Mouse (Mus musculus) liver (tissue): ENCODE measurements at regions not wholly inside any gene's neighbourhood (a gene's known extent, or its start where the extent isn't known, plus 50 kb on each side); places are given as distances from the start of the nearest gene placed in this dataset.

Experiments
- DNase-seq: peaks from one replicate; pipeline ENCODE4 v3.0.0-alpha.2; 2020; ENCODE audit warnings: mixed read lengths

DNA sequence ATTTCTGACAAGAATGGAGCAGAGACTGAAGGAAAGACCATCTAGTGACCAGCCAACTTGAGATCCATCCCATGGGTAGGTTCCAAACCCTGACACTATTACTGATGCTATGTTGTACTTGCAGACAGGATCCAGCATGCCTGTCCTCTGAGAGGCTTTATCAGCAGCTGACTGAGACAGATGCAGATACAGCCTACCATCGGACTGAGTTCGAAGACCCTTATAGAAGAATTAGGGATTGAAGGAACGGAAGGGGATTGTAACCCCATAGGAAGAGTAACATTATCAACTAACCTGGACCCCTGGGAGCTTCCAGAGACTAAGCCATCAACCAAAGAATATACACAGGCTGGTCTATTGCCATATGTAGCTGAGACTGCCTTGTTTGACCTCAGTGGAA is 183.1 kb upstream of the Adcy2 start:
- no peak for DNase-seq

DNA sequence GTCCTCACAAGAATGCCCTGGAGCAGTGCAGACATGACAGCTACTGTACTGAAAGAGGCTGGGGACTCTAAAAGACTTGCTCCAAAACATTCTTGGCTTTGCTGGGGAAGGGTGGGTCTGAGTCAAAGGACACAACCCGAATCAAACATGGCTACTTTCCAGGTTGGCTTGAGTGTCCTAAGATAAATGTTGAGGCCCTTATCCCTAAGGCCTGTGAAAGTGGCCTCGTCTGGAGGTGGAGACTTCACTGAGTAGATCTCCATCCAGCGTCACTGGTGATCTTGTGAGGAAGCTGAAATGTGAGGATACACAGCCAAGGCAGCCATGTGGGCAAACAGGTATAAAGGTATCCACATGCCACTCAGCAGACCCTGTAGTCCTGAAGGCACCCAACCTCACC is 191.3 kb upstream of the Adcy2 start:
- no peak for DNase-seq

DNA sequence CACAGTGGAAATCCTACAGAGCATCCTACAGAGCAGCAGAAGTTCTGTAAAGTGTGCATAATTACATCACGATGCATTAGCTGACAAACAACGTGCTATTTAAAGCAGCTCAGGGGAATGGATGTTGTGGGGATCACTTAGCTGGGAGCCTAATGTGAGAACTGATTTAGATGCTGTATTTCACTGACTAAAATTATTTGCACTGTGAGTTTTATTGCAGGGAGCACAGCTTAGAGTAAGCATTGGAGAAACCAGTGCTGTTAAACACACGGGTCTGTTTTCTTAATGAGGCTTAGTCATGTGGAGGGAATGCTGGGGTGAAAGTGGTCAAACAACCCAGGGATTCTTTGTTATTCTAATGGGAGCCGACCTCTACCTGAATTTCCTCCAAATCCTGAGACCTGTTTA is 197.1 kb upstream of the Adcy2 start:
- no peak for DNase-seq

DNA sequence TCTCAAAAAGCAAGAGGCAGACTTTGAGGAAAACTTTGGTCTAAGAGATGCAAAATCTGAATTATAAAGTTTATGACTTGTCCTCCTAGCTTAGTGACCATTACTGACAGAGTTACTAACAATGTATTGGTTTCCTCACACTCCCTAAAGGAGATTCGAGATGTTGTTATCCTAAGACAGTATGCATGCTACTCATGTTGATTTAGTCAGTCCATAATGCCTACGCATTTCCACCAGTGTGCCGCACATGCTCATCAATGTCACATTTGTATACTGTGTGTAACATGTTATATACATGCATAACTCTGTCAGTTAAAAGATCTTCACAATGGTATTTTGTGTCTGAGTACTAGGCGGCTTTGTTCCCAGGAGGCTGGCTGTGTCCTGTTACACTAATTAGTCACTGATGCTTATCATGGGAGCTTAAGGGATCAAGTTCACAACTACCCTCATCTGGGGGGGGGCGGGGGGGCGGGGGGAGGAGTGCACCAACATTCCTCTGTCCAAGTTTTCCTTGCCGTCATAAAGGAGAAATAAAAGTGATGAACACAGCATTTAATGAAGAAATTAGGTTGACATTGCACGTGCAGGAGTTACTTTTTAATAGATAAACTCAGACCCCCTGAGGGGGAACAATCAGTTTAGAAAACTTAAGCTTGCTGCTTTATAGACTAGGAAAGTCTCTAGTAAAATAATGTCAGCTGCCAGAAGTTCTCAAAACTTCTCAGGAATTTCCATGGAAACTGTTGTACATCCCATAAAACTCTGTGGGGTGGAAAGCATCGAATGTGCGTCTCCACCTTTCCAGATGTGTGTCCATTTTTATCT is 208.6 kb upstream of the Adcy2 start:
- no peak for DNase-seq

DNA sequence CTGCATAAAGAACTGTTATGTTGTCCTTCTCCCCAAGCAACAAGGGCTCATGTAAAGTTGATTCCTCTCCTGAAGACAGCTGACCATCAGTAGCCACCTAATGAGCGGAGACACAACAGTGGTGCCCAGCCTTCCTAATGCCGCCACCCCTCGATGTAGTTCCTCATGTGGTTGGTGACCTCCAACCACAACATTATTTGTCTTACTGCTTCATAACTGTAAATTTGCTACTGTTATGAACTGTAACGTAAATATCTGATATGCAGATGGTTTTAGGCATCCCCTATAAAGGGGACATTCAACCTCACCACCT is 209.2 kb upstream of the Adcy2 start:
- no peak for DNase-seq

DNA sequence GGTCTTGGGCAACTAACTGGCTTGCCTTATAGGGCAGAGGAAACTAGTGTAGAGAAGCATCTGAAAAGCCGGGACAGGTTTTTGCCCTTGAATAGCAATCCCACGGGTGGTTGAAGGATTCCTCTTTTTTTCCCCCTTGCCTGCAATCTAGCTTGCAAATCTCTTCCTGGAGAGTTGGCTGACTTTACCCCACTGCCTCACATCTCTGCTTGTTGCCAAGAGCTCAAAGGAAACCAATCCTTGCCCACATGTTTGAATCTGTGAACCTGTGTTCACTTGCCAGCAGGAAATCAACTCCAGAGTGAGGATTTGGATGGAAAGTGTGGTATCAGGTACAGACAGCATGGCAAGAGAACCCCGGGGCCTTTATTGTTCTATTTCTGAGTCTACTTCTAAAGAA is 217.2 kb upstream of the Adcy2 start:
- no peak for DNase-seq

DNA sequence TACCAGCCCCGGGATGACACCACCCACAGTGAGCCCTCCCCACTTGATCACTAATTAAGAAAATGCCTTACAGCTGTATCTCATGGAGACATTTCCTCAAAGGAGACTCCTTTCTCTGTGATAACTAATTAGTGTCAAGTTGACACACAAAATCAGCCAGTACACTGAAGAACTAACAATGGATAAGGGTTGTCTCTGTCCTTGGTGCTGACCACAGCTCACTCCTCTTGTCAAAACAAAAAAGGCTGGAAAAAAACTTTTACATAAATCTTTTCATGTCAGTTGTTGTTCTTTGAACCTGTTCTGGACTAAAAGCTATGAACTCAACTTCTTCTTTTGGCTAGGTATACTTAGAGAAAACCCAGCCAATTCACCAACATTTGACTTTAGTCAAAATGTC is 221.1 kb upstream of the Adcy2 start:
- no peak for DNase-seq

DNA sequence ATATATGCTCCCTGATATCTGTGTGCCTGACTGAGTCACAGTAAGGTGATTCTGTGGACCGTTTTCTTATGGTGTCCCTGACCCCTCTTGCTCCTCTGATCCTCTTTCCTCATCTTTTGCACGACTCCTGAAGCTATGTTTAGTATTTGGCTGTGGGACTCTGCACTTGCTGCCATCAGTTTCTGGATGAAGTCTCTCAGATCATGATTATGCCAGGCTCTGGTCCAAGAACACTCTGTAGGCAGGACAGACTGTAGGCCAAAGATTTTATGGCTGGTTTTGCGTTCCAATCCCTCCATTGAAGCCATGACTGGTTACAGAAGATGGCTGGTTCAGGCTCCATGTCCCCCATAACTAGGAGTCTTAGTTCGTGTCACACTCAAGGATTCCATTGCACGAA is 227.2 kb upstream of the Adcy2 start:
- DNase-seq: no peak

DNA sequence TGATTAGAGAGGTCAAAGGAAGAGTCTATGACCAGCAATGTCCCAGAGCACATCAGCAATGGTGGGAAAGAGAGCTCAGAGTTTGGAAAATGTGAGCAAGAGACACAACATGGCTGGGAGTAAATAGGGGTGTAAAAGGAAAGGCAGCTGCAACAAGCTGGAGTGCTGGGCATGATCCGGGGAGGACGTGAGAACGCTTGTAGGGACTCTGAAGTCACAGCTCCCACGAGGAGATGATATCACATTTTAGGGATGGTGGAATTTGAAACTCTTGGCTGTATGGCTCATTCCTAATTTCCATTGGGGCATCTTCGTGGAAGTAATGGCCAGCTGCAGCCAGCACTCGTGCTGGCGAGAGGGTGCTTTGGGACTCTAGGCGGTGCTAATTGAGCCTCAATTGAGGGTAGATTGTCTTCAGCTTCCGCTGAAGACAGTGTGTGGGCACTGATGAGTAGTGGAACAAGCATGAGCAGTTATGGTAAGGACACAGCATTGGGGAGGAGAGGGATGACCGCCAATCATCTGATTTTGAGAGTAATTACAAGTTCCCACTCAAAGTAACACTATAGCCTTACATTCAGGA is 231.1 kb upstream of the Adcy2 start:
- no peak for DNase-seq

DNA sequence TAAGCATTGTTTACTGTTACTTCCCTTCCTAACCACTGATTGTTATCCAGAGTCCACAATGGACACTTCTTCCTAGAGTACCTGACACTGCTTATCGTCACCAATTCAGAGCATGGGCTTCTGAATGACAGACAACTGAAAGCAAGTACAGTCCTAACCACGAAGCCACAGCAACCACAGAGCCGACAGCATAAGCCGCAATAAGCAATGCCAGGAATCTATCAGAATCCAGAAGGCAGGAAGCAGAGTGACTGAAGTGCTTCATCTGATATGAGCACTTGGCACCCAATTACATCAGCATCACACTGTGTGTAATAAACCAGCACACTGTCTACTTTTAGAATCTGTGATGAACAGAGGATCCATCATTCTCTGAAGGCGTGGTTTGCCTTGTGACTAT is 237.0 kb upstream of the Adcy2 start:
- no peak for DNase-seq

DNA sequence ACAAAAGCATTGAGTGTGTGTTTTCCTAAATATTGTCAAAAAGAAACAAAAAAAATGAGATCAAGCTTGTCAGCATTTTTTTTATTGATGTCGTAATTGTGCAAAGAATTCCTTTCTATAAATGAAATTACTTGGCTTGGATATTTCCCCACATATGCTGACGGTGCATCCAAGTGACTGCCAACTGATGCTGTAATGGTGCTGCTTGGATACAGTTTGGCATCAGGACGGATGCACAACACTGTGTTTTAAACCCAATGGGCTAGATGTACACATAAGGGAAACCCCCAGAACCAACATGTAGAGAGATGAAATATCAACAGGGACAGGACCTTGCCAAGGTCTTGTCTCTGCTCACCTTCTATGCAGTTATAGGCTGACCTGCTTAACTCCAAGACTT is 238.6 kb upstream of the Adcy2 start:
- DNase-seq: no peak

DNA sequence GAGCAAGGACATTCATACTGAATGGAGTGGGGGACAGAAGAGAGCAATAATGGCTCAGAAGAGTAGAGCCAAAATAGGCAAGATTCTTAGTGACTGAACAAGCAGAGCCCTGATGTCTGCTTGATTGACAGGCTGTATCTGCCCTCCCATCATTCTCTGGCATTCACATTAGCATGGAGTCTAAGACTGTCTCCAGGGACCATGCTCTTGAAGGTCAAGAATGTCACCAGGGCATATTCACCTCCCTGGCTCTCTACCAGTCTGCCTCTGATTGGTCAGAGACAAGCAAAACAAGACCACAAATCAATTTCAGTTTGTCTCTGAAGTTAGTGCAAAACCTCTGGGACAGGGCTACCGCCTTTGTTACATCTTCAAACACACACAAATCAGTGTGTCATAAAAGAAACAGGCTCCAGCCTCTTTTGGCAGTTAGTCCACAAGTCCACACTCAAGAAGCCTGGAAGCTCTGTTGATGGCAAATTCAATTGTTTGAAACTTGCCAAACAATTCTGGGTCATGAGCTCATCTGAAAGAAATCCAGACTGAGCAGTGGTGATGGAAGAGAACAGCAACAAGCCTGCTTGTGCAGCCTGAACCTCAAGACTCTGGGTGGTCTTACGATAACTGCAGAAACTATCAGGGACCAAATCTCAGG is 240.0 kb upstream of the Adcy2 start:
- DNase-seq: no peak

DNA sequence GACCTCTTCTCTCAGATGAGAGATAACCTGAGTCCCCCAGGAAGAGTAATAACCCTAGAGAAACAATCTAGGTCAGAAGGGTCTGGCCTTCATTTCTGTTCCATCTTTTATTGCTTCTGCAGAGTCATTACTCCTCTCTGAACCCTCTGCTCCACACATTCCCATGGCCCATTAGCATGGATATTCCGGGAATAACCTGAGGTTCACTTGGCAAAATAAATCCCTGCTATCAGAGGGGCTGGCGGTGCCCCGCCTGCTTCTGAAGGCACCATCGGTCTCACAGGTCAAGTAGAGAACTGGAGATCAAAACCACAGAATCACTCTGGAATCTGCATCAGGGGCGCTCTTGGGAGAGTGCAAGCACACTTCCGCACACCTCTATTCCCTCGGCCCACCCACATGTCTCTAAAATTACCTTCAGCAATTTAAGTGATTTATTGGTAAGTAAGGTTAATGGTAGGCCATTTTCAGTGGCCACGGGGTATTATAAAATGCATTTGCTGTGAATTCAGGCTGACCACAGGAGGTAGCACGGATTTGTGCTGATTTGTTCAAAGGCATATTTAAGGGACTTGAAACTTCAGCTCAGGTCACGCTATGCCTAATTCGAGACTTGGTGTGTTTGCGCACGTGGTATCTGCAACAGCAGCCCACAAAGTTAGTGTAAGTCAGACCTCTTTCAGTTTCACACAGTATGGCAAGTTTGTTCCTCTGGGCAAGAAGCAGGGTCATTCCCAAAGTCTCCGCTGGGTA is 243.4 kb upstream of the Adcy2 start:
- DNase-seq: no peak

DNA sequence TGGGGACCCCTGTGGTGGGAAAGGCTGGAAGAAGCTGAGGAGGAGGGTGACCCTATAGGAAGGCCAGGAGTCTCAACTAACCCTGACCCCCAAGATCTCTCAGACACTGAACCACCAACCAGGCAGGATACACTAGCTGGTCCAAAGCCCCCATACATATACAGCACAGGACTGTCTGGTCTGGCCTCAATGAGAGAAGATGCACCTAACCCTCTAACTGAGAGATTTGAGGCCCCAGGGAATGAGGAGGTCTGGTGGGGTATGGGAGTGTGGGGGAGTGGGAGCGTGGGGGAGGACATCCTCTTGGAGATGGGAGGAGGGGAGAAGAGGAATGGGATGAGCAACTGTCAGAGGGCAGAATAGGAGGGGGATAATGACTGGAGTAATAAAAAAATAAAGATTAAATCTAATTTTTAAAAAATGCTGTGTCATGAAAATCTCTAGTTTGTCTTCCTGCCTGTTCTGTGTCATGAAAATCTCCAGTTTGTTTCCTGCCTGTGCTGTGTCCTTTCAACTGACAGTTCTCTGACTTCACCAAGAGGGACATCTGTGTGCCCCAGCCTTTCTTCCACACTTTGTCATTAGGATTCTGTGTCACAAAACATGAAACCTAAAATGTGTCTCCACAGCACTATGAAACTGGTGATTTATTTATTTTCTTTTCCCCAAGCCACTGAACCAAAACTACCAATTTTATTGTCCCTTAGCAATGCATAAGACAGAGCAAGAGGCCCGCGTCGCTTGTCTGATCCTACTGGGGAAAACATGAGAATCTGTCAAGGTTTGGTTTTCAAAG is 251.2 kb upstream of the Adcy2 start:
- DNase-seq: no peak

DNA sequence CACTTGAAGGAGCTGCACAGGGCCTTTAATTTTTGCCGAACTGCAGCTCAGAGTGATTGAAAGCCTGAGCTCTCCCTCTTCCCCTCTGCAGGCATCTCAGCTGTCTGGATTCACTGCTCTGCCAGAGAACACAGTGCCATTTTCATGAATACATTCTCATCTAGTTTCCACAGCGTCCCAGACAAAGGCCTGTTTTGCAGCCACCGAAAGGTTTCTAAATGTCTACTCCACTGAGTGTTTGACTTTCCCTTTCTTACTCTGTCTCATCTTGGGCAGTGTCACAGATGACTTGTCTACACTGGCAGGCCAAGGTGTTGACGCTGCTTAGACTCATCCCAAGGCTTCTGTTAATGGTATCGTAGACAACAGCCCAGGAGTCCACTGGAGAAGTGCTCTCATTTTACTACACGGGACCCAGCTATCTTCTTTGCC is 251.8 kb upstream of the Adcy2 start:
- DNase-seq: no peak

DNA sequence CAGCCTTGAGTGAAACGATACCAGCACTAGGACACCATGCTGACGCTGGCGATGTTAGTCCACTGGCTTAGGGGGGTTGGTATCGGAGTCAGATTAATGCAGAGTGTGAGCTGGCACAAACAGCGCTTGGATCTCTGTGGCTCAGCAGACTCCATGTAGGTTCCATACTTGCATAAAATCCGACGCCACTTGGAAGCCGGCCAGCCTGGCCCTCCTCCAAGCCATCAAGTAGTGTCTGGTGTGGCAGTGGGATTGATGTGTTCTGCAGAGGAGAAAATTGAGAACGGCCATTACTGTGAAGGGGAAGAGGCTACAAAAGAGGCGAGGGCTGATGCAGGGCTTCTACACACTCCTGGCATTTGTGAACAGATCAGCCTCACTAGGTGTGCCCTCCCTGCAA is 253.0 kb upstream of the Adcy2 start:
- no peak for DNase-seq

DNA sequence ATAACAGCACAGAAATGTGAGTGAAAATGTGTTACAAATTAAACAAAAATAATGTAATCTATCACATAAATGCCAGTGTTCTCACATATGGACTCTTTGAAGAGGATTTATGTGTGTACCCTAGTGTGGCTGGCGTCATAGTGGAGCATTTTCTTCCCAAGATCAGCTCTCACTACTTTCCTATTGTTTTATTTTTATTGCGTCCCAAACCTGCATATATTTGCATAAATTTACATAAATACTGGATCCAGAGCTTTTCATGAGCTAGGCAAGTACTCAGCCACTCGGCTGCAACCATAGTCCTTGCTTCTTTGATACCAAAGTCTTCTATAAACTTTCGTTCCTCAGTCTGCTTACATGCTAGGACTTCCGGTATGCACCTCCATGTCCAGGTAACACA is 261.1 kb upstream of the Adcy2 start:
- DNase-seq: no peak

DNA sequence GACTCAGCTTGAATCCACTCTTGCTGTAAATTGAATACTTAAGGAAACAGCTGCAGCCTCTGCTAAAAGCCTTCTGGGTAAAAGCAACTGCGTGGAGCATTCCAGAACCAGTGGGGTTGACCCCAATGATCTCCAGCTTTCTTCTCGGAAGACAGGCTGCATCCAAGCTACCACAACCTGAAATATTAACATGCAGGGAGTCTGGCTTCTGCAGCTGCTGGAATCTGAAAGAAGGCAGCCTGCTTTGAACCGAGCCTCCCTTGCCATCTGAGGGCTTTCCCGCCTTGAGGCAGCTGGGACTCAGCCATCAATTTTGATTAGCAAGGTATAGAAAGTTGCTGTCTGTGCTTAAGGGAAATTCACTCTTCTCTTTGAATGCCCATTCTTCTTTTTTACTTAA is 261.6 kb upstream of the Adcy2 start:
- no peak for DNase-seq

DNA sequence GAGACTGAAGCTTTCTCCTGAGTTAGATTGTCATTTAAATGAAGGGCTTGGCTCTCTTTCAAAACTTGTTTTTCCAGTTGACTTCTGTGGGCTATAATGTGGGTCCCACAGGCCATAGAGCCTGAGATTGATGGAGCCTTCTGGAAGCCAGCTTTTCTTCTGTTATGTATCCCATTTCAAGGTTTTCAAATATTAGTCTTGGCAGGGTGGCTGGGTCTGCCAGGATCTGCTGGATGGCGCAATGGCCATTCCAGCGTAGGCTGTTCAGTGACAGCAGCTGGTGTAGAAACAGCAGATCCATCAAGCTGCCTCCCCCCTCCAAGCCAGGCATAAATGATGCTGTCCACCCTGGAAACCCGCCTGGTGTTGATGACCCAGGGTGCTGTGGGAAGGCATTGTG is 264.4 kb upstream of the Adcy2 start:
- DNase-seq: no peak

DNA sequence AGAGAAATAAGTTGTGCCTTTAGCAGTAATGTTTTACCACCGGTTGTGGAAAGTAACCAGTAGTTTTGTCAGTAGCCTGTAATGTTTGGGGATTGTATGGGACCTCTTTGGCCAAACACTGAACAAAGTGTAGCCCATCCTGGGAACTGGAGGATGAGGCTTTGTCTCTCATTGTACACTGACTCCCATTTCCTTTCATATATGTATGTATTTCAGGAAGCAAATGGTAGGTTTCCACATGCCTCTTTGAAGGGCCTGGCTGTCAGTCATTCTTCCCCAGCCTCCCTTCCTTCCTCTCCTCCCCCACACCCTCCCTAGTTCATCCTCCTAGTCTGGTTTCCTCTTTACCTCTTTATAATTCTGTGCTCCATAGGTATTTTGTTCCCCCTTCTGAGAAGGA is 266.7 kb upstream of the Adcy2 start:
- DNase-seq: no peak

DNA sequence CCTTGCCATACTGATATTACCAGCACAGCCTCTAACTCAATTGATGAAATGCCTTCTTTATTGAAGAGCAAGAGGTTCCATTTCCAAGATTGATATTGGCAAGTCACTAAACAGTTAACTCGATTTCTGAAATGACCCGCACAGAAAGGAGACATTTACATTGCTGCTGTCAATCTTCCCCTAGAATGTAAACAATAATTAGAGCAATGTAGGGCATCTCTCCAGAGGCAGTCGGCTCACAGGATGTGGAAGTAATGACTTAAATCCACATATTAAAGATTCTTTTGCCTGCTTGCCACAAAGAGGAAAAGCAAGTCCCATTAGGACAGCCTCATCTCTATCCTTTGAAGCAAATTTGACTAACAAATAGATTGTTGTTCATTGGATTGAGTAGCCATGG is 261.0 kb upstream of the Nsun2 start:
- DNase-seq: no peak

DNA sequence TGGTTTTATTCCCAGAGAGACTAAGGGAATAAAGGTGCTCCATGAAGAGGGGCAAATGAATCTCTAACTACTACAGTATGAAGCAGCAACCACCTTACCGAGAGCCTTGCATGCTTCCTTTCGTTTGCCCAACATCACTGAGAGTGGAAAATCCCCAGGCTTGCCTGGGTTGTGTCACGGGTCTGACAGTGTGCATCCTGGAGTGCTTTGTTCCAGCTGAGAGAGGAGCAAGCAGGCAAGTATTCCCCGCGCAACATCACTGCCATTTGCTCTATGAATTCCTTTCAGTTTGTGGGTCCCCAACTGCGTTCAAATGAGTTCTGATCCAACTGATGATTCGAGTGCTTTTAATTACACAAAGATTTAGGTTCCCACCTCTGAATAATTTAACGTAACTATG is 253.9 kb upstream of the Nsun2 start:
- DNase-seq: no peak

DNA sequence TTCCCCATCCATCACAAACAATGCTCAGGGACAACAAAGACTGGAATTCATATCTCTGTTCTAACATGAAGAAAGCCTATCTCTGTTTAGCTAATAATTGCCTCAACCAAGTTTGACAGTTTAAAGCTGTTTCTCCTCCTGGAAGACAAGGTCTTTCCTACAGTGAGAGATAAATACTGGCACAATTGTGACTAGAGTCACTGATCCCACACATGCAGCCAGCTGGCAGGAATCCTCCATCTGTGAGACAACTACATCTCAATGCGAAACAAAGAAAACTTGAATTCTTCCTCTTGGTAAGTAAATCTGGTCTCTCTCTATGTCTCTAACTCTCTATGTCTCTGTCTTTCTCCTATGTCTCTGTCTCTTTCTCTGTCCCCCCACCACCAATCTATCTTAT is 239.1 kb upstream of the Nsun2 start:
- no peak for DNase-seq
